Mouse (Mus musculus) frontal cortex, postnatal 25 days (tissue): Measurements from ENCODE around the gene Efnb2.

Experiments used
- DNase-seq, 2 experiments: peaks; one replicate each; pipeline ENCODE4 v3.0.0; 2022; ENCODE audit warnings: low spot score in 2 of 2

Gene Efnb2

GRCm38 (mm10) chr8:8569280-8569679 lies 91.8 kb downstream of the Efnb2 start:
- DNase-seq = no peak

GRCm38 (mm10) chr8:8568215-8568773 lies 92.7 kb downstream of the Efnb2 start:
- no peak for DNase-seq
